Mouse (Mus musculus) heart, embryonic 16.5 days (tissue): ENCODE data around the gene Aph1c. TPM values are rescaled to one million over a fixed set of nuclear protein-coding genes. Genes with fewer than 3 reads are reported as not detected.
"Not testable (repeated sequence)": the region's sequence is repeated elsewhere in the genome, so short reads cannot be mapped to it uniquely, and the experiment has no call there.

Source experiments
- ATAC-seq: fragments of 200-750 bp; cut with Nextera tagmentation; replicated peaks from 2 replicates; pipeline ENCODE4 v1.8.0; 2017; ENCODE audit warnings: moderate number of reproducible peaks; ENCODE audit not compliant: insufficient read depth, low FRiP score; ENCODE audit errors: extremely low read depth
- H3K27ac ChIP-seq: fragments of 300-500 bp; sonication (generic); 2 replicates; pipeline ENCODE4 v1.5.1; 2014; ENCODE audit warnings: mild to moderate bottlenecking, low read length, control low read depth, moderate library complexity
- H3K27me3 ChIP-seq: fragments of 300-500 bp; sonication (generic); 2 replicates; pipeline ENCODE4 v1.6.1; 2014; ENCODE audit warnings: low read length, mixed read lengths; ENCODE audit not compliant: control insufficient read depth, insufficient read depth
- H3K36me3 ChIP-seq: fragments of 300-500 bp; sonication (generic); 2 replicates; pipeline ENCODE4 v1.6.1; 2014; ENCODE audit not compliant: control insufficient read depth, insufficient read depth
- H3K4me1 ChIP-seq: fragments of 300-500 bp; sonication (generic); 2 replicates; pipeline ENCODE4 v1.6.1; 2014; ENCODE audit warnings: low read length, mixed read lengths; ENCODE audit not compliant: control insufficient read depth, insufficient read depth
- H3K4me2 ChIP-seq: fragments of 300-500 bp; sonication (generic); 2 replicates; pipeline ENCODE4 v1.6.1; 2014; ENCODE audit warnings: low read depth, mild to moderate bottlenecking, control low read depth, low read length
- H3K4me3 ChIP-seq: fragments of 300-500 bp; sonication (generic); 2 replicates; pipeline ENCODE4 v1.5.1; 2014; ENCODE audit warnings: mild to moderate bottlenecking, control low read depth, low read length
- H3K9ac ChIP-seq: fragments of 300-500 bp; sonication (generic); 2 replicates; pipeline ENCODE4 v1.6.1; 2014; ENCODE audit warnings: low read length, control low read depth
- H3K9me3 ChIP-seq: fragments of 300-500 bp; sonication (generic); replicated peaks from 2 replicates; pipeline ENCODE4 v1.6.1; 2016; ENCODE audit warnings: low read length; ENCODE audit not compliant: control insufficient read depth
- WGBS: fragments of 180-500 bp; shearing (Covaris S2); extraction: QIAGEN DNeasy Blood & Tissue Kit; methylation state at CpG from one replicate; pipeline ENCODE4 v1.1.7; 2014; 5-methylcytosine and 5-hydroxymethylcytosine counted together
- polyA plus RNA-seq: library from polyadenylated mRNA; unstranded; fragments of >200 nt; fragmentation: Nextera tagmentation; extraction: Ambion mirVana; gene quantifications from 2 replicates; pipeline ENCODE4 v1.2.1, GENCODE M21; 2015

The Aph1c gene
- polyA plus RNA-seq, 1 experiment from 2014 or later = 2.0 TPM

DNA sequence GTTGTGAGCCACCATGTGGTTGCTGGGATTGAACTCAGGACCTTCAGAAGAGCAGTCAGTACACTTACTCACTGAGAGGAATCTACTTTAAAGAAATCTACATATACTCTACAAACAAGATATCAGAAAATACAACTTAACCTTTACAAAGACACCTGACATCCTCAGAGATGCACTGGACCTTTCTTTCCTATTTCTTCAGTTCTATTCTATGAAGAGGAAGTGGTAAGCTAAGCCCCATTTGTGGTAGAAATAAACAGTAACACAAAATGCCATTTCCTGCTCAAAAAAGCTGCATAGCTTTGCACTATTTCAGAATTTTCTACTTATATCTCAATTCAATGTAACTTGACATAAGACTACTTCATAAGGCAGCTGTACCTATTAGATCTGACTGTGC lies 39.0 kb upstream of the Aph1c start:
- peaks cover 5% of the 10 kb centered on the region; the same call in 1 of the 2 replicates for H3K36me3 ChIP-seq
- ATAC-seq = no peak
- H3K4me1 ChIP-seq = peaks cover 11% of the 10 kb centered on the region
- H3K9ac ChIP-seq = no peak overlapping the region
- H3K4me3 ChIP-seq = no peak overlapping the region
- H3K27me3 ChIP-seq = no peaks in the 10 kb centered on the region
- peaks cover 7% of the 10 kb centered on the region for H3K9me3 ChIP-seq
- H3K27ac ChIP-seq = no peak overlapping the region
- no peak overlapping the region for H3K4me2 ChIP-seq

DNA sequence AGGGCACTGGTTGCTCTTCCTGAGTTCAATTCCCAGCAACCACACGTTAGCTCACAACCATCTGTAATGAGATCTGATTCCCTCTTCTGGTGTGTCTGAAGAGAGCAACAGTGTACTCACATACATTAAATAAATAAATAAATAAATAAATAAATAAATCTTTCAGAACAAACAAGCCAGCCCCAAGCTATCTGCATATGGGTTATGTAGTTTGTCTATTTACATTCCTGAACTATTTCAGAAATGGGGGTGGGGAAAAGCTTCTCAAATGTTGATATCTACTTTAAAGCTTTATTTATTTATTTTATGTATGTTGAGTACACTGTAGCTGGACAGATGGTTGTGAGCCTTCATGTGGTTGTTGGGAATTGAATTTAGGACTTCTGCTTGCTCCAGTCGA lies 38.5 kb upstream of the Aph1c start:
- whole genome bisulfite sequencing = 66% methylated on average over 2 of the region's 2 CpGs
- peaks cover 15% of the 10 kb centered on the region for H3K4me1 ChIP-seq
- not testable (repeated sequence) for H3K9me3 ChIP-seq, H3K4me3 ChIP-seq, H3K27me3 ChIP-seq, H3K27ac ChIP-seq, H3K9ac ChIP-seq, H3K4me2 ChIP-seq, H3K36me3 ChIP-seq, ATAC-seq

DNA sequence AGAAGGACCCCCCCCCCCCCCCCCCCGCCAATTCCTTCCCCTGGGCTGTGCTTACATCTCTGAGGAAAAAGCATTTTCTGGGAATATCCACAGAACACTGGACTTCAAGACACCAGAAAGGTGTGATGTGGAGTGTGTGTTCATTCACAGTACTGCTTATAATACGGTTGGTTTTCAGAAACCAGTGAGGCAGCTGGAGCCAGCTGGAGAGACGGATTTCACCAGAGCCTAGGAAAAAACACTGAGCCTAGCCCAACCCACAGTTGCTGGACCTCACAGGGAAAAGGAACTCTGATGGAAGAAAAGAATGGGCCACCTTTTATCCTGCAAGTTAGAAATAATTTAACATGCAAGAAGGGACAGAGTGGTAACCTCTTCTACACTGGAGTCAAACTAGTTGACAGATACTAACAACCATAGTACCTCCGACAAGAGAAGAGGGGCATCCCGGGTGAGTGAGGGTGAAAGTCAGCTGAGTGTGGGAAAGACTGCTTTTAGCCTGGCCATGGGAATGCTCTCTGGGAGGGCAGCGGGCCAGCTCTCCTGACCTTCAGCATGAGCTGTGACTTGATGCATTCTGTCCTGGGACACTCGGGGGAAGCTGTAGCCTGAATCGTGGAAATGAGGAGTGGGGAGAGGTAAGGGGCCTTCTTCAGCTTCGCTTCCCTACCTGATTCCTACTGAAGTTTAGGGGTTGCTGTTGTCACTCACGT lies 37.6 kb upstream of the Aph1c start:
- no peak overlapping the region for H3K9ac ChIP-seq
- ATAC-seq = peak; percentile 55; the same call in 1 of the 2 replicates
- WGBS = 59% methylated on average over 10 of the region's 10 CpGs

DNA sequence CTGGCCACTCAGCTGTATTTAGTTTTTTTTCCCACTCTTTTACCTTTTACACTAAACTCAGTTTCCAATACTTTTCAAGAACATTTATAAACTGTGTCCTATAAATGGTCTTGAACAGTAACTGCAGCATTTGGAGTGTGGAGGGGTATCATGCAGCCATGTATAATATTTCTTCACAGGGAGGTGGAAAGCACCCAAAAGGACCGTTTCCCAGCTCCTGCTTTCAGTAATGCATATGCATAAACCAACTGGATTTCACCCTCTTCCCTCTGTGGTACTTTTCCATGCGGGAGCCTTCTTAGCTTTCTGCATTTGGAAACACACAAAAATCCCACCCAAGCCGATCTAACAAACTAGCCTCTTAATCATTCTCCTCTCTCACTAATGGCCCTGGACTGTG lies 30.2 kb upstream of the Aph1c start:
- Histone ChIP-seq H3K9me3 (no peaks in the 10 kb centered on the region), H3K4me2 (no peak overlapping the region), H3K27ac (no peak overlapping the region), H3K36me3 (peaks cover 4% of the 10 kb centered on the region; the same call in 1 of the 2 replicates), H3K4me3 (no peak overlapping the region), H3K4me1 (peaks cover 10% of the 10 kb centered on the region), H3K27me3 (no peaks in the 10 kb centered on the region), H3K9ac (no peak overlapping the region)
- WGBS = 71% methylated on average over 3 of the region's 3 CpGs
- ATAC-seq = no peak

More for the DNA sequence above, 37.6 kb upstream of the Aph1c start:
- Histone ChIP-seq H3K4me1 (peaks cover 18% of the 10 kb centered on the region), H3K36me3 (peaks cover 3% of the 10 kb centered on the region; the same call in 1 of the 2 replicates), H3K9me3 (peaks cover 7% of the 10 kb centered on the region), H3K27ac (peak overlapping the region; percentile 57), H3K27me3 (no peaks in the 10 kb centered on the region), H3K4me3 (no peak overlapping the region), H3K4me2 (no peak overlapping the region)

DNA sequence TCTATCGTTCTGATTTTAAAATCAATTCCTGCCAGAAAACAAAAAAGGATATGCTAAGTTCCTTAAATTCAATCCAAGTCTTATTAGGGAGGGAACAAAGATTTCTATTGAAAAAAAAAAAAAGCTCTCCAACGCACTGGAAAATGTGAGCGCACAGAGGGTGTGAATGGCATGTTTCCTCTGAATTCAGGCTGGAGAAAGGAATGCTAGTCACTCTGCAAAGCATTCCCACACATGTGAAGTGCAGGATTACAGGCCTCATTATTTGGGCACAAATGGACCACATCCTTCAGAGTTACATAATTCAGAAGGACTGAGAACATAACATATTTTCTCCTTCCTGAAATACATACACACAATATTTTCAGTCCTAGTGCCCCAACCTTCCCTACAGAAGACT lies 28.9 kb upstream of the Aph1c start:
- H3K36me3 ChIP-seq = peaks cover 4% of the 10 kb centered on the region; the same call in 1 of the 2 replicates
- H3K27me3 ChIP-seq = no peaks in the 10 kb centered on the region
- 42% methylated on average over 3 of the region's 3 CpGs for WGBS
- H3K4me1 ChIP-seq = peaks cover 10% of the 10 kb centered on the region
- no peak overlapping the region for H3K9ac ChIP-seq
- H3K27ac ChIP-seq = peak overlapping the region; percentile 33
- no peak overlapping the region for H3K4me3 ChIP-seq
- ATAC-seq = no peak
- no peak overlapping the region for H3K4me2 ChIP-seq
- no peaks in the 10 kb centered on the region for H3K9me3 ChIP-seq

DNA sequence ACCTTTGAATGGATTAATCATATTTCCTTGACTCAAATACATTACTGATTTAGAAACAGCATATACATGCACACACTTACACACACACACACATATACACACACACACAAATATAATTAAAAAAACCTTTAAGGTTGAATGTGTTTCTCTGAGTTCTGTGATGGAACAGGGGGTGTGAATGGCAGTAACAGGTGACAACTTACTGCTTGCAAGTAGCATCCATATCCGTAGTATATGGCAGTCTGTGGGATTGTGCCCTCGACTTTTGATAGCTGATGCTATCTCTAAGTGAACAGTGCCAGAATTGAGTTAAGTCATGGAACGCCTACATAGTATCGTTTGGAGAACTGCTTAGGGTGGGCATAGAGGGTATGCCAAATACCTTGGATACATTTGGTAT lies 27.7 kb upstream of the Aph1c start:
- H3K4me2 ChIP-seq = no peak overlapping the region
- H3K9ac ChIP-seq = no peak overlapping the region
- no peak overlapping the region for H3K4me3 ChIP-seq
- no peak overlapping the region for H3K27ac ChIP-seq
- H3K36me3 ChIP-seq = peaks cover 4% of the 10 kb centered on the region; the same call in 1 of the 2 replicates
- no peak for ATAC-seq
- WGBS = 80% methylated on average over 4 of the region's 4 CpGs
- H3K9me3 ChIP-seq = no peaks in the 10 kb centered on the region
- H3K27me3 ChIP-seq = no peaks in the 10 kb centered on the region
- peaks cover 3% of the 10 kb centered on the region for H3K4me1 ChIP-seq

DNA sequence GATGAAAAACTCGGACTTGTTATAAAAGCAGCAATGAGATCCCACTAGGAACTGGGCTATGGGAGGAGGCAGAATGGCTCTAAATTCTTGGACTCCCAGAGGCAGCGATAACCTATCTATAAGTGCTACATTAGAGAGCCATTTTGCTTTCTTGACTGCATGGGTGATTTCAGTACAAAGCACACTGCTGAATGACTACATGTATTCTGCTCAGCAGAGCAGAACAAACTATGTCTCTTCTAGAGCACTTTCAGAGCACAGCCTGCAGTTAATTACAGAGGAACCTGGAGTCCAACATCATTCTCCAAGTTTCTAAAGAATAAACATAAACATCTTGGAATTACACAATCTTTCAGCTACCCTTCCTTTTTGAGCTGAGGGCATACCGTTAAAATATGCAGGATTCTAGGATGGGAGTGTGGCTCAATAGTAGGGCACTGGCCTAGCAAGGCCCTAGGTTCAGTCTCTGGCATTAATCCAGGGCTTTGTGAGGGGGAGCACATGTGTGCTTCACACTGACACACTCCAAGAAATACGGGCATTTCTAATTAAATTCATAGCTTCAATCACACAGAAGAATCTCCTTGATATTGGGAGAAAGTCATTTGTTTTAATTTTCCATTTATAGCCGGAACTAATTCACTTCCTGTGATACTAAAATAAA lies 26.7 kb upstream of the Aph1c start:
- peaks cover 3% of the 10 kb centered on the region for H3K4me1 ChIP-seq
- 79% methylated on average over 5 of the region's 5 CpGs for WGBS
- no peak overlapping the region for H3K4me3 ChIP-seq
- H3K9ac ChIP-seq = no peak overlapping the region
- no peak for ATAC-seq
- peaks cover 4% of the 10 kb centered on the region; the same call in 1 of the 2 replicates for H3K36me3 ChIP-seq
- no peaks in the 10 kb centered on the region for H3K9me3 ChIP-seq
- H3K27ac ChIP-seq = no peak overlapping the region
- no peak overlapping the region for H3K4me2 ChIP-seq
- H3K27me3 ChIP-seq = no peaks in the 10 kb centered on the region

DNA sequence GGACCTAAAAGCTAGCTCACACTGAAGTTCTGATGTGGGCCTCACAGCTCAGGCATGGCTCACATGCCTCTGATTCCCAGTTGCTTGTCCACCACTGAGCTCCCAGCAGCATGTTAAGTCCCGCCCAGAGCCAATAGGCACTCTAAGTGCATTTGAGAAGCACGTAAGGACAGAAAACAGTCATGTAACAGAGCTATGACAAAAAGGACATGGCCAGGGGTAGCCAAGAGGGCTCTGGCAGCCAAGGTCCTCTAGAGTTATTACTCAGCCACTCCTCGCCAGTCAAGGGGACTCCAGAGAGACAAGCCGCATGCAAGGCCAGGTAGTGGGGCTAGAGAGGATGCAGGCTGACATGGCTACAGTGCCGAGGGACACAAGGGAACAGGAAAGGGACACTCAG lies 25.0 kb upstream of the Aph1c start:
- no peak for ATAC-seq
- H3K9ac ChIP-seq = no peak overlapping the region
- H3K27ac ChIP-seq = no peak overlapping the region
- 77% methylated on average over 5 of the region's 5 CpGs for WGBS
- H3K4me2 ChIP-seq = no peak overlapping the region
- peaks cover 3% of the 10 kb centered on the region for H3K4me1 ChIP-seq
- H3K4me3 ChIP-seq = no peak overlapping the region
- no peaks in the 10 kb centered on the region for H3K9me3 ChIP-seq
- H3K36me3 ChIP-seq = peaks cover 4% of the 10 kb centered on the region; the same call in 1 of the 2 replicates
- H3K27me3 ChIP-seq = no peaks in the 10 kb centered on the region

DNA sequence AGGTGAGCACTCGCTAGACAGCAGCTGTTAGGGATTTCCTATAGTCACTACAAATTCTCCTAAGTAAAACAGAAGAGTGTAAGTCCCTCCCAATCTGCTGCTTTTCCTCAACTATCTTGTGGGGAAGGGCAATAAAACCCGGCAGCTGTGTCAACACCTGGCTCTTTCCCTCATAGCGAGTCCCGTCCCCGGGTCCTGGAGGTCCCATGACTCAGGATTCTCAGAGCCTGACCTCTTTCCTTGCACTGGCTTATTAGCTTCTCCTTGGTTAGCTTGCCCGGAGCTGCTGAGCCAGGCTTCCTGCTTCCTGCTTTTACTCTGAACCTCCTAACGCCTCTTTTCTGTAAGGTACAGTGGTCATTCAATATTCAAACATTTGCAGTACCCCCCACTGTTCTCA lies 21.3 kb upstream of the Aph1c start:
- Histone ChIP-seq H3K4me2 (no peak overlapping the region), H3K9me3 (no peaks in the 10 kb centered on the region), H3K4me3 (no peak overlapping the region), H3K4me1 (peaks cover 3% of the 10 kb centered on the region; the same call in 1 of the 2 replicates), H3K27me3 (no peaks in the 10 kb centered on the region), H3K27ac (no peak overlapping the region), H3K9ac (no peak overlapping the region), H3K36me3 (peaks cover 4% of the 10 kb centered on the region; the same call in 1 of the 2 replicates)
- WGBS = 50% methylated on average over 7 of the region's 7 CpGs
- no peak for ATAC-seq
